Mouse (Mus musculus) right cerebral cortex, postnatal 10 days (tissue): Measurements from ENCODE around the gene Tspyl1.

Experiments
- DNase-seq, 2 experiments: peaks; one replicate each; pipeline ENCODE4 v3.0.0; 2021; ENCODE audit warnings: low spot score in 2 of 2

Tspyl1 gene

GRCm38 (mm10) chr10:34297980-34298753 lies 16.2 kb downstream of the Tspyl1 start:
- no peak for DNase-seq

DNA sequence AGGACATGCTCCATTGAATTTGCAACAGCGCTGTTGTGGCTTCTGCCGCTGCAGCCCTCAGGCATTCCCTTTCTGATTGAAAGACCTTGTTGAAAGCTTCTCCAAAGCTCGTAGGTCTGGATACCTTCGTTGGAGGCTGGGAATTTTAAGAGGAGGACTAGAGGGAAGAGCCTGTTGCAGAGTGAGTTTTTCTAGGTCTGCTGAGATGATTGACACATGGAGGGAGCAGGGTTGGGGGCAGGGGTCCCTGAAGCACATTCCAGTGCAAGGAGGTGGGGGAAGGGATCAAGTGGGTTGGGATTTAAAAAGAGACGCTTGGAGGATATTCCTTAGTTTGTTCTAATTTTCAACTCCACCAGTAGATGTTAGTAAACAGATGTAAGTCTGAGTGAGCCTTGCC lies 18.4 kb downstream of the Tspyl1 start:
- DNase-seq: no peak

- DNase-seq: no peak
Observed at GRCm38 (mm10) chr10:34307070-34307469, 25.1 kb downstream of the Tspyl1 start.

GRCm38 (mm10) chr10:34309915-34310685 lies 28.1 kb downstream of the Tspyl1 start:
- DNase-seq: no peak

DNA sequence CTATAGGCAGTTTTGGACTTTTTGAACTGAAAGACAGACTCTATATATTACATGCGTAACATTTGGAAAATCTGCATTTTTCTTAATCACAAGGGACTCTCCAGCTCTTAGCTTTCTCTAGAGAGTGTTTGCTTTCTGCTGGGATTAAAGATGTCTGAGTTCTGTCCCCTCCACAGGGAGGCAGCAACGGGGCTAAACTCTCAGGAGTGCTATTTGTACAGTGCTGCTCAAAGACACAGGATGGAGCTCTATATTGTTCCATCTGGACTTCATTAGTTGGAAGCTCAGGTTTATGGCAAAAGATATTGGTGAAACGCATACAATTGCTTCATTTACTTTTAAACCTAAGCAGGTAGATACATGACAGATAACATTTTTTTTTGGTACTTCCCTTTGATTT lies 30.5 kb downstream of the Tspyl1 start:
- no peak for DNase-seq

DNA sequence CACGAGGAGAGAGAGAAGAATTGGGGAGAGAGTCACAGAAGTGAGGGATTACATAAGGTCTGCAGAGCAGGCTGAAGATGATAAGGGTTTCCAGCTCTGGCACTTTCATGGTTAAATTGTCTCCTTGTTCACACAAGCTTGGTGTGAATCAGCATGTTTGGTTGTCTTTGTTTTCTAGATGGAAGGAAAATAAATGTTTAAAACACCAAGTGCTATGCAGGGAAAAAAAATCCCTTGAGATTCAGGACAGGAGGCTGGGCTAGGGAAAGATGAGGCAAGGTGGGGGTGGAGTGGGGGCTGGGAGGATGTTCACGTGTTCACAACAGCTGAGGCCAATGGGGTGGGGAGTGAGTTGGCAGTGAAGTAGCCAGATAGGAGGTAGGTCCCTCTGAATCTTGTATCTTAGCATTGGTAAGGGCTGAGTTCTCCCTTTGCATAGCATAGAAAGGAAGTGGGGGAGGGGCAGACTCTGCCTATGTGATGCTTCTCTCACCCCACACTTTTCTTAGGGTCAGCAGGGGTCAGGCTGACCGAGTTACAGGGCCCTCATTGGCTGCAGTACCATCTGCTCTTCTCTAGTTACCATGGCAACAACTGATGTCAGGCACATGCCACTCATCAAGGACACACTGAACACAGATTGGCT lies 34.7 kb downstream of the Tspyl1 start:
- DNase-seq: peak; percentile 78 to 90

- no peak for DNase-seq
Observed at GRCm38 (mm10) chr10:34317217-34317606, 35.2 kb downstream of the Tspyl1 start.

DNA sequence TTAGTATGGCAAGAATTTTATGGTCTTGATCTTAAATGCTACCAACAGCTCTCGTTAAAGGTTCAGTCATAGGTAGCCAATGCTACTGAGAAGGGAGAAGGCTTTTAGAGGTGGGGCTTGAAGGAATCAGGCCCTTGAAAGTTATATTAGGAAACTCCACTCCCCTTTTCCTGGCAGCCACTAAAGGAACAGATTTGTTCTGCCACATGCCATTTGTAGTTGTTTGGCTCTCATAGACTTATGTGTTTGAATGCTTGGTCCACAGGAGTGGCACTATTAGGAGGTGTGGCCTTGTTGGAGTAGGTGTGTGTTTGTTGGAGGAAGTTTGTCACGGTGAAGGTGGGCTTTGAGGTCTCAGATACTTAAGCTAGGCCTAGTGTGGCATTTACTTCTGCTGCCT lies 38.8 kb downstream of the Tspyl1 start:
- no peak for DNase-seq

GRCm38 (mm10) chr10:34326701-34327100 lies 44.7 kb downstream of the Tspyl1 start:
- DNase-seq: no peak

- no peak for DNase-seq
Observed at GRCm38 (mm10) chr10:34327144-34327543, 45.2 kb downstream of the Tspyl1 start.

DNA sequence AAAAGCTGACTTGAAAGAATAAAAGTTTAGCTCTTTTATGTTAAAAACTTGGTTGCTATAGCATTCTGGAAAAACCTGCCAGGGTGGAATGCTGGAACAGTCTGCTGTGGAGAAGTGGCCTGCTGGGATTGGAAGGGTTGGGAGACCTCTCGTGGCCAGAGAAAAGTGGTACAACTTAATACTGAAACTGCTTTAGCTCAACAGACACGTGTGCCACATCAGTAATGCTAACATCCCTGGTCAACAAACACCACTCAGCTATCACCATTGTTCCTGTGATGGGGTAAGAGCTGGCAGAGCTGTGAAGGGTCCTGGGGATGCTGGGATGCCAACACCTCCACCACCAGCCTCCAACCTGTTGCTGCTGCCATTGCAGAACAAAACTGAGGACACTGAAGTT lies 46.3 kb downstream of the Tspyl1 start:
- DNase-seq: peak; percentile 73 to 80
